12 mouse cellular contexts compared by ENCODE assay signal in the genomic region with DNA sequence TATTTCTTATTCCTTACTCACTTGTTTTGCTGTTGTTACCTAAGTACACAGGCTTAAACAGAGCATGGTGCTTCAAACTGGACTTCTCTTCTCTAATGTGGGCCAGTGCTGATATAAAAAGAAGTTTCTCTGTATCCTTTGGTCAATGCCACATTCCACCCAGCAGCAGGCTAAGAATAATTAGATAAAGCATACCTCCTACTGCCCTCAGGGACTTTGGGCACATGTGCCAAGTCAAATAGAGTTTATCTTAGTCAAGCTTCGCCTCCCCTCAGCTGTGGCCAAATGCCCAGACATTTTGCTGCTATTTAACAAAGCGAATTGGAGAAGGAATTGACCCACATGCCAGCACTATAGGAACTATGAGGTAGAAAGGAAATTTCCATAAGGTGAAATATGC.
A peak's percentile ranks its signal among the peaks of the same experiment; 100 is the strongest.
DNase-seq lines count a peak whose midpoint lies in the region; ATAC-seq and TF ChIP-seq lines count a peak whose summit lies in the region.
"Had no signal": no experiment of that assay in that cellular context is flagged by ENCODE, and none has a peak within 500 bp of the region (broad histone marks: within the 10 kb centered on the region; RNA-seq: fewer than 3 reads in every experiment).

No protein-coding gene starts in this region.

- TF ChIP-seq POLR2A in liver, adult 2 months (IDR thresholded peaks at IDR 0.05; ENCODE audit: extremely low read depth, insufficient read depth, low read length), result no peak

- H3K4me2 ChIP-seq in liver, postnatal 0 days (ENCODE audit: low read depth, low read length), result no peak overlapping the region
- no peak overlapping the region for H3K4me2 ChIP-seq in heart, embryonic 15.5 days
- H3K4me2 ChIP-seq: midbrain, embryonic 13.5 days had no signal

- no peak overlapping the region for H3K27ac ChIP-seq in liver, adult 2 months (replicated peaks; ENCODE audit: insufficient read depth, low read depth, low read length)
- no peak overlapping the region for H3K27ac ChIP-seq in liver, postnatal 0 days (ENCODE audit: low read depth)
- H3K27ac ChIP-seq in heart, embryonic 15.5 days, result 0 out of 2 replicates have a peak overlapping the region, but pooled peaks have one; percentile 19
- H3K27ac ChIP-seq: midbrain, embryonic 13.5 days had no signal

- H3K4me3 ChIP-seq in liver, adult 2 months (ENCODE audit: insufficient read depth, low read depth, low read length), result no peak overlapping the region
- H3K4me3 ChIP-seq in liver, postnatal 0 days (ENCODE audit: low read depth, low read length), result no peak overlapping the region
- no peak overlapping the region for H3K4me3 ChIP-seq in heart, embryonic 15.5 days
- H3K4me3 ChIP-seq: midbrain, embryonic 13.5 days had no signal

- no peaks in the 10 kb centered on the region for H3K36me3 ChIP-seq in liver, adult 2 months (ENCODE audit: control insufficient read depth, insufficient read depth, low read length)
- H3K36me3 ChIP-seq in liver, postnatal 0 days (replicated peaks; ENCODE audit: insufficient read depth, low read length), result no peaks in the 10 kb centered on the region
- H3K36me3 ChIP-seq in heart, embryonic 15.5 days, result no peaks in the 10 kb centered on the region
- H3K36me3 ChIP-seq: midbrain, embryonic 13.5 days had no signal

- no peak for ATAC-seq in liver, postnatal 0 days
- peak; percentile 66; the same call in 1 of the 2 replicates for ATAC-seq in heart, embryonic 15.5 days (replicated peaks; ENCODE audit: insufficient number of reproducible peaks, insufficient read depth, low FRiP score, low read depth)
- ATAC-seq: intestine, embryonic 16.5 days; midbrain, embryonic 13.5 days had no signal

- no peaks in the 10 kb centered on the region for H3K27me3 ChIP-seq in liver, adult 2 months (ENCODE audit: control insufficient read depth, insufficient read depth, low read length)
- no peaks in the 10 kb centered on the region for H3K27me3 ChIP-seq in liver, postnatal 0 days (ENCODE audit: insufficient read depth, low read length)
- no peaks in the 10 kb centered on the region for H3K27me3 ChIP-seq in heart, embryonic 15.5 days
- H3K27me3 ChIP-seq: midbrain, embryonic 13.5 days had no signal

- peak; percentile 60 for DNase-seq in liver, adult 2 months (ENCODE audit: extremely low read depth, low read depth, low spot score)
- DNase-seq in liver, postnatal 0 days, result no peak
- DNase-seq in cerebellum, adult 11-12 months, result peak; percentile 39
- DNase-seq in kidney, postnatal 14 days, result peak; percentile 55
- DNase-seq in natural killer cell, adult 2 months (ENCODE audit: low spot score in 2 of 2), result no peak
- DNase-seq in lung, postnatal 36 days, result no peak
- DNase-seq in spleen, adult 12 weeks (ENCODE audit: low spot score), result no peak
- DNase-seq: liver; spleen, adult 18-20 months had no signal

- no peak for TF ChIP-seq CTCF in liver, adult 2 months (IDR thresholded peaks at IDR 0.05; ENCODE audit: low read depth, low read length)
- TF ChIP-seq CTCF in liver, postnatal 0 days (IDR thresholded peaks at IDR 0.05; ENCODE audit: low read depth), result no peak

- no peaks in the 10 kb centered on the region for H3K9me3 ChIP-seq in liver, postnatal 0 days (ENCODE audit: low read length)
- H3K9me3 ChIP-seq in heart, embryonic 15.5 days (replicated peaks), result no peaks in the 10 kb centered on the region
- H3K9me3 ChIP-seq: midbrain, embryonic 13.5 days had no signal

- WGBS in liver, adult 2 months, result 31% methylated on average over 2 of the region's 2 CpGs
- WGBS in liver, postnatal 0 days (ENCODE audit: insufficient replicate concordance), result 53% methylated on average over 2 of the region's 2 CpGs
- 20% methylated on average over 2 of the region's 2 CpGs for WGBS in heart, embryonic 15.5 days

- H3K79me2 ChIP-seq in liver, adult 2 months (ENCODE audit: control insufficient read depth, insufficient read depth, low read length), result no peaks in the 10 kb centered on the region

- no peaks in the 10 kb centered on the region for H3K4me1 ChIP-seq in liver, adult 2 months (ENCODE audit: control insufficient read depth, insufficient read depth, low read length)
- H3K4me1 ChIP-seq in liver, postnatal 0 days (ENCODE audit: insufficient read depth), result no peaks in the 10 kb centered on the region
- peaks cover 6% of the 10 kb centered on the region; the same call in 1 of the 2 replicates for H3K4me1 ChIP-seq in heart, embryonic 15.5 days (replicated peaks)

- no peak for TF ChIP-seq EP300 in liver, postnatal 0 days (IDR thresholded peaks at IDR 0.05; ENCODE audit: low read depth)

- no peak overlapping the region for H3K9ac ChIP-seq in liver, adult 2 months (ENCODE audit: low read depth, low read length)
- no peak overlapping the region for H3K9ac ChIP-seq in liver, postnatal 0 days (replicated peaks)
- no peak overlapping the region for H3K9ac ChIP-seq in heart, embryonic 15.5 days
- H3K9ac ChIP-seq: midbrain, embryonic 13.5 days had no signal

Comparison
In these comparisons a context has a peak if more than half of its experiments do, and no peak if none do; other contexts are left out.
1. DNase-seq: peak in liver, adult 2 months (single experiment), cerebellum, adult 11-12 months (single experiment) and kidney, postnatal 14 days (single experiment); none in liver, postnatal 0 days (single experiment), natural killer cell, adult 2 months (0 of 2), lung, postnatal 36 days (single experiment) and spleen, adult 12 weeks (single experiment).